11 mouse cellular contexts compared by ENCODE assay signal in the genomic region with DNA sequence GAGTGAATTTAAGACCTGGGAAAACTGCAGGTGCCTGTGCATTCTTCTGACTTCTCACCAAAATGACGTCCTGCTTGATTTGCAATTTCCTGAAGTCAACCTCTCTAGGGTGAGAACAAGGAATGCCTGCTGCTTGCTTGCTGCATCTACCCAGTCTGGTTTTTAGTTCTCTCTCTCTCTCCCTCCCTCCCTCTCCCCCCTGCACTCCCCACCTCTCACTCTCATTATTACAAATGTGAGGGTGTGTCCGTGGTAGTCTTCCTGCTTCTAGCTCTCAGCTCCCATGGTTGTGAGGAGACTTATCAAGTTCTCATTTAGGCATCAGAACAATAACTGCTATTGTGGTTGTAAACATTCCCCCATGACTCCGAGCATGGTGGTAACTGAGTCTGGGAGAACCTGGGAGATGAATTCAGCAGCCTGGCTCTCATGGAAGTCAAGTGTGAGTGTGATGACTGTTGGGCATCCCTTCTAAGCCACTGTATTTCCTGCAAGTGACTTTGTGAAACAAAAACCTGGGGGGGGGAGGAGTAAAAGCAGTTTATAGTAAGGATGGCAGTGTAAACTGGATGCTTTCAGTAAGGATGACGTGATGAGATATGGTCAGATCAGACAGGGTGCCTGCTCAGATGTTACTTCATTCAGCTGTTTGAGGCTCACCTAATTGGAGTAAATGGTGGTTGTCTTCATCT.
"Had no signal": no experiment of that assay in that cellular context is flagged by ENCODE, and none has a peak within 500 bp of the region (broad histone marks: within the 10 kb centered on the region; RNA-seq: fewer than 3 reads in every experiment).

No protein-coding gene starts in this region.

- DNase-seq: kidney, adult 11 months; kidney, postnatal 10 days; left cerebral cortex, postnatal 4 days; lung, adult 18-20 months; lung, postnatal 36 days; right cerebral cortex, adult 18-20 months; right cerebral cortex, postnatal 25 days had no signal

- H3K27ac ChIP-seq: limb, embryonic 13.5 days; liver, embryonic 14.5 days; neural tube, embryonic 15.5 days had no signal

- H3K4me3 ChIP-seq: limb, embryonic 13.5 days; neural tube, embryonic 15.5 days had no signal

- ATAC-seq: midbrain, embryonic 16.5 days had no signal

- H3K27me3 ChIP-seq: limb, embryonic 13.5 days; neural tube, embryonic 15.5 days had no signal
